Mouse (Mus musculus) spleen, adult 18-20 months (tissue): ENCODE measurements around the gene Coro1a.
"Not testable (repeated sequence)": the region's sequence is repeated elsewhere in the genome, so short reads cannot be mapped to it uniquely, and the experiment has no call there.

ENCODE experiments used
- DNase-seq, 2 experiments: peaks; one replicate each; pipeline ENCODE4 v3.0.0; 2022; ENCODE audit warnings: mixed read lengths in 2 of 2

The Coro1a gene

DNA sequence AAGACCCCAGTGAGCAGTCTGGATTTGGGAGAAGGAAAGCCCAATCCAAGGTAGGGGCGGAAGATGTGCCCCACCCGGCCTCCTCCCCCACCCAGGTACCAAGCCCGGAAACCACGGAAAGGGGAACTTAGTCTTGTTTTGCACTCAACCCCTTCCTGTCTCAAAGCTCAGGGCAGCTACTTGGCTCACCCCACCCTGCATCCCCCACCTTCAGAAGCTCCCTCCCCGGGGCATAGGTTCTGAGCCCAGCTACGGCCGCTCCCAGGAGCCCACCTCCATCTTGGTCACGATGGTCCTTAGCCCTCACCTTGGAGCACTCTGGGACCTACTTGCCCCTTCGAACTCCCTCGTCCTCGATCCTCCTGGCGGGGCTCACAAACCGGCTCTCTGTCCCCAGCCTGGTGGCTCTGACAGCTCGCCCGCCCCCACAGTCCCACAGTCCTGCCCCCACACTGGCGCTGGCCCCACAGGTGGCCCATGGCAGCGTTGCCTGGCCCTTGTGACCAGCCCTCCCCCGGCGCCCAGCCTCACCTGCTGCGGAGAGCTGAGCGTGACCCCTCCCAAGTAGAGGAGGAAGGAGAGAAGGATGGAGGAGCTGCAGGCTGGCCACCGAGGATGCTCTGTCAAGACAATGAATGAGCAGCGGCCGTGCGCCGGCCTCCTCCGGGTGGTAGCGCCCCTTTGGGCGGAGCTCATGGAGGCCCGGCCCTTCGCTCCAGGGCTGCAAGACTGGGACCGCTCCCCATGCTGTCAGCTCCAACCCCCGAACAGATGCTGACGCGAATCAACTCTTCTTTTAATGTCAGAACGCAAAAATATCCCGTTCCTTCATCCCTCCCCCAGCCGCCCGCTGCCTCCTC lies 3.2 kb downstream of the Coro1a start:
- DNase-seq: peak; percentile 90 to 92

DNA sequence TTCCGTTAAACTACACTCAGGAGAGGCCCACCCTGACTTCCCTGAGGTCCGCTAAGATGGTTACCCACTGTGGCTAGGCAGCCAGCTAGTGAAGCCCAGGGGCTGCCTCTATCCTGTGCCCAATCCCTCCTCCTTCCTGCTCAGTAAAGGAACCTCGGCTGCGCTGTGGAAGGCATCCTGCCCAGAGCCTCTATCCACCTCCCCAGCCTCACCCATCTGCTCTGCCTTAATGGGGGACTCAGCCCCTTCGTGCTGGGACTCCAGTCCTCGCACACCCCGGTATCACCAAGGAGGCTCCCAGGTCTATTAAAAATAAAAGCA lies 3.9 kb downstream of the Coro1a start:
- no peak for DNase-seq

DNA sequence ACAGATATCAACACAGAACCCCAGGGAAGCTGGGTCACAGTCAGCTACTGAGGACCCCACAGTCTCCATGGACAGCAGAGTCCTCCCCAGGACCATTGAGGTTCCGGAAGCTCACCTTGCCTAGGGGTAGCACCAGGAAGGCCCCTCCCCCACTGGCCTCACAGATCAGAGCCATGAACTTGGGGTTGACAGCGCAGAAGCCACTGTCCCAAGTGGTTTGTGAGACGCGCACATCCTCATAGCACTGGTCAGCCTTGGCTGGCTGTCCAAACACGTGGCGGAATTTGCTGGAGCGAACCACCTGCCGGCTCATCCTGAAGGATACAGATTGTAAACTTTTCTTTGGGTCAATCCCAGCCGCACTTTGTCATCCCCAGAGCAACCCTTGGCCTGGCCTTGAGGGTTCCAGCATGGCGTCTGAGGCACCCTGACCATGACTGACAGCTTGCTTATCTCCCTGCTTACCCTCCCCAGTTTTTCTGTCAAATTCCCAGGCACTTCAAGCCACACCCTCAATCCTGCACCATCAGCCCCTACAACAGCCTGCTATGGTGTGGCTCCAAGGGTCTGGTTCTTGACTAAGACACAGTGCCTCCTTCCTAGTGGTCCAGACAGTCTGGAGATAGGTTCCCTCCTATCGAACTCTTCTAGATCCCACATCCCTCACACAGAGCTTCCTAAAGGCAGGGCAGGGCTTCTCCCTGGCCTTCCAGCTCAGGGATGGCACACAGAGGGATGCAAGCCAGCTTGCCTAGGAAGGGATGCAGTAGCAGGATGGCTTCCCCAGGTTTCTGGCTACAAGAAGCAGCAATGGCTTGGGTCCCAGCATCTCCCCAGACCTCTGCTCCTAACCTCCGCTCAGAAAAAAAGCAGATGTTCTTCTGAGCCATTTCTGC lies 4.5 kb downstream of the Coro1a start:
- DNase-seq: peak; percentile 67 to 72

DNA sequence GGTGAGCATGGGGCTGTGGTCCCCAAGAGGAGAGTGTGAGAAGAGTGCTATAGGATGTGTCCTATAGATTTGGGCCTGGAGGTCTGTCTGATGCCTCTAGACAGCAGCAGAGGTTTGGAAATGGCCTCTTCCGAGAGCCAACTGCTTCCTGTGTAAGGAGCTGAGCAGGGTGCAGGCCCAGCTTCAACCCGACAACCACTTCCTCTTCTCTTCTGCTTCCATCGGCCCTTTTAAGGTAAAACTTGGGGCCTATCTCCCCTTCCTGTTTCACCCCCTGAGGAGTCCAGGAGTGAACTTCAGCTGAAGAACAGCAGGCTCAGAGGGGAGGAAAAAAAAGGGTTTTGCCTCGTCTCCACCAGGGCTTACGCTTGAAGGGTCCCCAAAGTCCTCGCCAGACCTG lies 5.2 kb downstream of the Coro1a start:
- DNase-seq: peak; percentile 50 to 65

DNA sequence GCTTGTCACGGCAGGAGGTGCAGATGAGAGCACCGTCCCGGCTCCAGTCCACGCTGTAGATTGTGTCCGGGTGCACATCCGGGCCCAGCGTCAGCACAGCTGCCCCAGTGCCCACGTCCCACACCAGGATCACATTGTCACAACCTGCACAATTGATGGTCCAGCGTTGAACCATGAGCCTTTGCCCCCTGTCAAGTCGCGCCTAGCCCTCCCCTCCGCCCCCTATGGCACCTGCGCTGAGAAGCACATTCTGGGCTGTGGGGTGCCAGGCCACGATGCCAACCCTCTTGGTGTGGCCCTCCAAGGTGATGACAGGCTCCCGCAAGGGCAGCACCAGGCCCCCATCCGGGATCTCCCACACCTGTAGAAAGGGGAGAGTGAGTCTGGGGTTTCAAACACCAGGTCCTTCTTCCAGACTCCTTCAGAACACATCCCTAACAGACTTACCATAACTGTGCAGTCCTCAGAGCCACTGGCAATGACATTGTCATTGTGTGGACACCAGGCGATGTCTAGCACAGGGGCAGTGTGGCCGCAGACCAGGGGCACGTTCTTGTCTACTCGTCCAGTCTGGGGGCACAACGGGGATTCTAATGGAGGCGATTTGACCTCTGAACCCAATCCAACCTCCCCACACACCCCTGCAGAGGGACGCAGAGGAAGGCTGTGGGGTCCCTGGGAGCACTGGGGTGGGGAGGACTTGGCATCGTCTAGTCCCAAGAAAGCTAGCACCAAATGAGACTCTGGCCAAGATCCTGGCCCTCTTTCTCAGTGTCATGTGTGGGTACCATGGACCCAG lies 5.8 kb downstream of the Coro1a start:
- DNase-seq: peak in 1 of 2 experiments; percentile 28

DNA sequence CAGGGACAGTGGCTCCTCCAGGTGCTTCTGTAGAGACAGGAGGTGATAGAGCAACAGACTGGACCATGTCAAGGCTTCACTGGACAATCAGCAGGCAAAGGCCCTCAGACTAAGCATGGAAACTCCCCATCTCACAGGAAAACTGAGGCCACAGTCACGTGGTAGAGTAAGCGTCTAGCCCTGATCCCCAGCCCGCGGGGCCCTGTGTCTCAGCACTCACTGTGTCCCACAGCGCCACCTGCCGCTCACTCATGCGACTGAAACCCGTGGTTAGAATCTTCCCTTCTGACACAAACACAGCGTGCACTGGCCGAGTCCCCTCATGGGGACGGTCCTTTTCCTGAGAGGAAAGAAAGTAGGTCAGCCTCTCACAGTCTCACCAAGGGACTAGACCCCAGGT lies 6.5 kb downstream of the Coro1a start:
- peak; percentile 83 to 95 for DNase-seq

DNA sequence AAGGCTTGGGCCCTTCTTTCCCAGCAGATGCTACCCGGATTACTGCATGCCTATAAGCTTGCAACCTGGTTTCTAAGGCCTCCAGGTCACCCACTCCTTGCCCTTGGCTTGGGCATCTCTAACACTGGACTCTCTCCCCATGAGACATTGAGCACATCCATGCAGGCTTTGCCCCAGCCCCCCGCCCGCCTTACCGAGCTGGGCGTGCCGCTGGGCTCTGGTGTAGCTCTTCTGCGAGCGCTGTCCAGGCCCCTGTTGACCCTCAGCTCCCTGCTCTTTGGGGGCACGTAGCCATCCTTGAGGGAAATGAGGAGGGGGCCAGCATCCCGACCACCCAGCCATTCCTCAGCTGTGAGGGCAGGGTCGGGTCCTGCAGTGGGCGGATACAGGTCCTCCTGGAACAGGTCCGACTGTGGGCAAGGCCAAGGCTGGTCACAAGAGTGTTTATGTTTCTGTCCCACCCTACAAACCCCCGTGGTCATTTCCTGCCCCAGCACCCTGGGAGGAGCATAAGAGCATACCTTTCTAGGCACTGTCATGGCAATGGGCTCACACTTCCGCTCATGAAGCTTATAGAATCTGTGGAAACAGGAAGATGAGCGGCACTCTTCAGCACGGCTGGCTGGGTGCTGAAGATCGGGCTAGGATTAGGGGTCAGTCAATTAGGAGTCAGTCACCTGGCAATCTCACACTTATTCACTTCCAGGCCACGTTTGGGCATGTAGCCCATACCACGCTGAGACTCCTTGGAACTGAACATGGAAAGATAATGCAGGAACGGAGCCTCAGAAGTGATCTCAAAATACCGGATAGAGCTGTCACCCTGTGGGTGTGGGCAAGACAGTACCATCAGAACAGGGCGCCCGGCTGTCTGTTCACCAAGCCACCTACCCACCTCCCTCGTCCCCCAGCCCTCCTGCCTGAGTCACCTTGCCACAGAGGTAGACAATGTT lies 7.2 kb downstream of the Coro1a start:
- DNase-seq: peak in 1 of 2 experiments; percentile 17

DNA sequence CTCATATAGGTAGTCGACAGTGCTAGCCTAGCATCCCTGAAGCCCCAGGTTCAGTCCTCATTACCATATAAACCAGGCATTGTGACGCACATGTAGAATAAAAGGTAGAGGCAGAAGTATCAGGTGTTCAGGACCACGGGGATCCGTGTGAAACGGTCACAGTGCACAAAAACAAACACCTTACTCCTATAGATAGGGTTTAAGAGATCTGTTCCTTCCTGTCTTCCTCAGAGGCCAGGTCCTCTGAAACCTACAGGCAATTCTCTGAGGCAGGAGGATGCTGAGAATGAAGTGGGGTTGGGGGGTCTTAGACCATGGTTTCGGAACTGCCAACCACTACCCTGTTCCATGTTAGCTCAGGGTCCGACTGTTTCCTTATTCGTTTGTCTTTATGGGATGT lies 9.7 kb downstream of the Coro1a start:
- no peak for DNase-seq

DNA sequence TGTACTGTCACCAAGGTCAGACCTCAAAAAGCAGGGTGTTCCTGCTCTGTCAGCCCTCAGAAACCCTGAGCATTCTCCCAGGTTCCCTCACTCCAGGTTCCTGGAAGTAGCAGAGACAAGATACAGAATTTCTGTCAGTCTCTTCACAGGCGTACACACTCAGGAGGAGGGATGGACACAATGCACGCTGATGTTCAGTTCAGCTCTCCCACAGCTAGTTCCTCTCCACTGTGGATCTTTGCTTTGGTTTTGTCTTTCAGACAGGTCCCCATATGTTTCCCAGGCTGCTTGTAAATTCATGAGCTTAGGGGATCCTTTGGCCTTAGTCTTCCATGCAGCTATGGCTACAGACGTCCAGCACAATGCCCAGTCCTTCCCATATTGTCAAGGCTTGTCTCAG lies 10.7 kb downstream of the Coro1a start:
- DNase-seq: no peak

DNA sequence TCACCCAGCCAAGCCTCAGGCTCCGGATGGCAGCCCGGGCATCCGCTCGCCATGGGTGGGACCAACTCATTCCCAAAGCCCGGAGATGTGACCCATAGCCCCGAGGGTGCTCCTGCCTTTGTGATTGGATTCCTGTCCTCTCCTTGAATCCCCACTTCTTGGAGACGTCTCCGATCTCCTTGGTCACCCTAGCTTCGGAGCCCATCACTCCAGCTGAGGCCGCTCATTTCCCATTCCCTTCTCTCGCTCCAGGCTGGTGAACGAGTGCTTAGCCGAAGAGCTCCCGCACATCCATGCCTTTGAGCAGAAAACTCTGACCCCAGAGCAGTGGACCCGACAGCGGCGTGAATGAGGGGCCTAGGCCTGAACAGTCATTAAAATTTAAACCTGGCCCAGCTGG lies 11.3 kb downstream of the Coro1a start:
- no peak for DNase-seq

DNA sequence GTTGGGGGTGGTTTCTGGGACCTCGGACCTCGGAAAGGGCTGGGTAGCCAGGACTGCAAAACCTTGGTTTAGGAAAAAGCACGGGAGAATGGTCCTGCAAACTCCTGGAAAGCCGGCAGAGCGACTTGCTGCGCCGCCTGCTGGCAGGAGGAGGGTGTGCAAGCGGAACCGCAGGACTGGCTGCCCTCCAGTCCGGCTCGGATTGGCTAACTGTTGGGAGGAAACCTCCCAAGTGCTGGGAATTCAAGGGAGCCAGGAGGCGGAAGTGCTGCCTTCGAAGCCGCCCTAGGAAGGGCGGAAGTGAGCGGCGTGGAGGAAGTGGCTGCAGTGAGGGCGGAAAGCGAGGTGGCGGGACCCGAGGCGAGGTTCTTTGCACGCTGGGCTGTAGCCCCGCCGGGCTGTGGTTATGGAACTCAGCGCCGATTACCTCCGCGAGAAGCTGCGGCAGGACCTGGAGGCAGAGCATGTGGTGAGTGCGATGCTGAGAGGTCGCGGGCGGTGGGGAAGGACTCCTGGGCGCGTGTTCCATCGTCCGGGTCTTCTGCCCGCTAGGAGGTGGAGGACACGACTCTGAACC lies 11.9 kb downstream of the Coro1a start, which contains the start of gene Slx1b:
TSS of gene Slx1b (minus strand) at position 154 of the 577 bp plus-strand sequence.
- peak; percentile 82 to 83 for DNase-seq

DNA sequence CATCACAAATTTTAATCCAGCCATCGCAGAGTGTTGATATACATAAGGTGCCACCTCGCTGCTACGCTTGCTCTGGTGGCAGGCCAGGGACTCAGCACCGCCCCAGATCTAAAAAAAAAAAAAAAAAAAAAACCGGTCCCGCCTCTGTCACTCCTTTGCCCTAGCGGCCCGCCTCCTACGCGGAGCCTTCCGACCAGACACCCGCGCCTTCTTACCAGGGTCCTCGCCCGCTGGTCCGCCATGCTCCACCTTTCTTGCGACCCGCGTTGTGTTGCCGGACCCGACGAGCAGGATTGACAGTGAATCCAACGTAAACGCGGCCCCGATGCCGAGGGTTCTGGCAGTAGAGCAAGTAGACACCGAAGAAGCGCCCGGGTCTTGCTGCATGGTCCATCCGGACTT lies 12.4 kb downstream of the Coro1a start, which contains the start of gene Bola2:
TSS of gene Bola2 (plus strand) at position 192 of the 402 bp plus-strand sequence.
- DNase-seq: peak; percentile 74

DNA sequence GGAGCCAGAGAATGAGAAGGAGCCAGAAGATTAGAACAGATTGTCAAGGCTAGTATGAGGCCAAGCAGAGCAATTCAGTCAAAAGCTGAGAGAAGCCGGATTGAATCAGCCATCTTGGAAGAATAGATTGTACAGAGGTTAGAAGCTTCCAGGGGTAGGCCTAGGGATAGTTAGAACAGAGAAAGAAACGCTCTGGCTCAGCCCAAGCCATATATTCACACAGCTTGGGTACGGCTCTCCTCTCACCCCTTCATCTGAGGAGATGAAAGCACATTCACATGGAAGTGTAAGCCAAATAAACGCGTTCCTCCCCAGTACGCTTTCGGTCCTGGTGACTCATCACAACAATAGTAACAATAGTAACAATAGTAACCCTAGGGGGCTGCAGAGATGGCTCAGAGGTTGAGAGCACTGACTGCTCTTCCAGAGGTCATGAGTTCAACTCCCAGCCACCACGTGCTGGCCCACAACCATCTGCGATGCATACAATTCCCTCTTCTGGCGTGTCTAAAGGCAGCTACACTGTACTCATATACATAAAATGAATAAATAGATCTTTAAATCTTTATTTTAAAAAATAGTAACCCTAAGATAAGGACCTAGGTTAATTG lies 13.0 kb downstream of the Coro1a start:
- no peak for DNase-seq

DNA sequence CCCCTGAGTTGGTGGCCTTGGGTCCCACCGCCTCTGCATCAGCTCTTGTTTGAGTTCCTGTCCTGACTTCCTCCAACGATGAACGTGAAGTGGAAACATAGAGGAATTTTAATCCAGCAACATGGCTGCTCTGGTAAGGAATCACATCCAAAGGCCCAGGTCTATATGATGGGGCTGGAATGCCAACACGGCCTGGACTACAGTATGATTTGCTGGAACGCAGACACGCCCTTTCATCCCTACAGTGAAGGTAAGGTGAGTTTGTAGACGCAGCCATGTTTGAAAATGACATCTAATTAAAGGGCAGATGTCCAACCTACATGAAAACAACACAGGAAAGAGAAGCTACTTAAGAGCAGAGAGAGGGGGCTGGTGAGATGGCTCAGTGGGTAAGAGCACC lies 13.8 kb downstream of the Coro1a start:
- no peak for DNase-seq

DNA sequence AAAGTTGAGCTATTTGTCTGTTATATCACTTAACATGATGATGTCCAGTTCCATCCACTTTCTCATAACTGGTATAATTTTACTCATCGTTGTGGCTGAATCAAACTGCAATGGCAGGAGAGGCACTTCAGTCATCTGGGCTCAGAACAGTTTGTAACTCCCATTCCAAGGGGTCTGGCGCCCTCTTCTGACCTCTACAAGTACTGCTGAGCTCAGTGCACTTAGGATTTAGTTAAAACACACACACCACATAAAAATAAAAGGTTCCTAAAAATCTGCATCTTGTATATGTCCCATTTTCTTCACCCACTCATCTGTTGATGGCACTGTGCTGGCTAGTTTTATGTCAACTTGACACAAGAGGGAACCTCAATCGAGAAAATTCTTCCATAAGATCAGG lies 14.3 kb downstream of the Coro1a start:
- peak; percentile 69 to 86 for DNase-seq

DNA sequence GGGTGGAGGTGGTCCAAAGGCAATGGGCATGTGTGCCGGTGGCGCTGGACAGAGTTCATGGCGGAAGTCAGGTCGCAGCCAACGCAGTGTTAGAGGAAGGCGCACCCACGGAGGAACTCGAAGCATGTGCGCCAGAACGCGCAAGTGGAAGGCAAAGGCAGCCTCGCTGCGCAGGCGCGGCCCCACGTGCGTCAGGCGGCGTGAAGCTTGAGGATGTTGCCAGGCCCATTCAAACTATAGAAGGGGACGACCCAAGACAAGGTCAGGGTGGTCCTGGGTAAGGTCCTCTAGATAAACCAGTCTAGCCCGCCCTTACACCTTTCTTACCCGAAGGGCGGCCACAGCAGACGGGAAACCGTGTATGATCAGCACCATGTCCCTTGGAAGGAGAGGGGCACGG lies 15.2 kb downstream of the Coro1a start:
- no peak for DNase-seq

DNA sequence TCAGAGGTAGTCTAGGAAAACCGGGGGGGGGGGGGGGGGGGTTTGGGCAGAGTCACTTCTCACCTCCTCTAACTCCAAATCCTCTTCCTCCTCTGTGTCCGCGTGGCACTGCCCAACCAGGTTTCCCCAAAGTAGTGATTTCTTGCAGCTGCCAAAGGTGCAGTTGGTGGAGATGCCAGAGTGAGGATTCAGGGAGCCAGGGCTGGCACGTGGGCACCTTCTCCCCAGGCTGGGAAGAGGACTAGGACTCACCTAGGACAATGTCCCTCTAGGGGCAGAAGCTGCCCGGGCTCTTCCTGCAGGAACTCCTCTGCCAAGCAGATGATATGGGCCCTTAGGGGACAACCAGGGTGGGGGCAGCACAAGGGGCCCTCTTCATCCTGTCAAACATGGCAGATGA lies 15.9 kb downstream of the Coro1a start:
- no peak for DNase-seq

DNA sequence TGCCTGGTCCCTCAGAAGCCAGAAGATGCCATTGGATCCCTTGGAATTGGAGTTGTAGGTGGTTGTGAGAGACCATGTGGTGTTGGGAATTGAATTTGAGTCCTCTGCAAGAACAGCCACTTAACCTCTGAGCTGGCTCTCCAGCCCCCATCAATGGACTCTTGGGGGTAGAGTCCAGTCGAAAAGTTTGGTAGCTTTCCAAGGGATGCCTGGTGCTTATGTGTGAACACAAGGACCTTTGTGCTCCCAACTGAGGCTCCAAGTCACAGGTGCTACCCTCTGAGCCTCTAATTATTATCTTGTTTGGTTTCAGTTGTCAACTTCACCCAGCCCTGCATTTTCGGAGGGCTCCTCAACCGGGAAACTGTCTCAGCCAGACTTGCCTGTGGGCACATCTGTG lies 16.9 kb downstream of the Coro1a start:
- DNase-seq: no peak

DNA sequence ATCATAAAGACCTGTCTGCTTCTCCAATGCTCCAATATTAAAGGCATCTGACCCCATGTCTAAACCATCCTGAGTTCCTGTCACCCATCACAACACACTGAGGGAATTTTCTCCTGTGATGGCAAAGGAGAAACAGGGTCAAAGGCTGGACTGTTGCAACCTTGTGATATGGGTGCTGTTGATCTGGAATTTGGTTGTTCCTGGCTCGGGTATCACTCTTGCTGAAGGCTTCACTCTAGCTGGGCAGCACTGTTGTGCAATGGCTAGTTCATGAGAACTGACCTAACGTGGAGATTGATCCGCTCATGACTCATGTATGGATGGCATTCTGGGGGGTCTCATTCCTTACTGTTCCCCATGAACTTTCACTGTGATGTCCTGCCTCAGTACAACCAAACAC lies 18.6 kb downstream of the Coro1a start:
- no peak for DNase-seq

DNA sequence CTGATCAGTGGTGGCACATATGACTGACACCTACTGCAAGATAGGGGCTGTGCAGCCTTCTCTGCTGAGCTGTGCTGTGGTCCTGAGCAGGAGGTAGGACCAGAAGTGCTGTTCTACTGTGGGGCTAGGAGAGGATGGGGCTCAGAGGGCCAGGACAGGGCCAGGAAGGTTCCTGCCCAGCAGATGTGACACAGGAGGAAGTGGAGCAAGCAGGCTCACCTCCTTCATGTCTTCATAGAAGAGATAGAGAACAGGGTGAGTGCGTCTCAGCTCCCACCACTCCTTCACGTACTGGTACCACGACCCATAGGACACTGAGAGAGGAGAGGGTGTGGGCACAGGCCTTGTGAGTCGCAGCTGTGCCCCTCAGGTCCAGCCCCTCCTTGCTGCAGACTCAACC lies 19.4 kb downstream of the Coro1a start:
- DNase-seq: not testable (repeated sequence)

DNA sequence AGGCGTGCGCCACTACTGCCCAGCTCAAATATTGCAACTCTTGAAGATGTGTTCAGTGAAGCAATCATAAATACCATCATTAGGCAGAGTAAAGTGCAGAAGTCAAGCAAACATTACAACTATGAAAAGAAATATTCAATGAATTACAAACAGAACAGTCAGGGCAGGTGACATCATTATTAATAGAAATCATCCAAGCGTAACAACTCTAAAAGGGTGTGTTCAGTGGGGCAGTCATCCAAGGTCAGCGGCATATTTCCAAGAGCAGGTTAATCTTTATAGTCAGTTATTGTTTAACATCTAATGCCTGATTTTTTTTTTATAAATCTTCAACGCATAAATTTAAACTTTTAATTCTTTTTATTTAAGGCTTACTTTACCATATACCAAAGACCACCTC lies 26.4 kb downstream of the Coro1a start:
- no peak for DNase-seq
